Mouse (Mus musculus) bone marrow macrophage, adult 2 months (primary cell): ENCODE results near the gene Cdh9.

Experiments used
- CTCF ChIP-seq: IDR thresholded peaks from 2 replicates; pipeline ENCODE4 v1.5.1; 2012; ENCODE audit warnings: low read depth, mild to moderate bottlenecking, low read length, moderate library complexity
- POLR2A ChIP-seq: IDR thresholded peaks from 2 replicates; pipeline ENCODE4 v1.6.1; 2012; ENCODE audit warnings: mild to moderate bottlenecking, low read depth, low read length, borderline replicate concordance

- no peak for TF ChIP-seq CTCF
- TF ChIP-seq POLR2A = no peak
Measured at GRCm38 (mm10) chr15:16814035-16814434, 85.5 kb downstream of the Cdh9 start.
